Mouse (Mus musculus) bone marrow, adult 2 months (tissue): ENCODE data around the gene H6pd.

ENCODE experiments used
- CTCF ChIP-seq: fragments of 200-500 bp; IDR thresholded peaks from 2 replicates; pipeline ENCODE4 v1.5.1; 2011; ENCODE audit warnings: low read length, control low read depth; ENCODE audit not compliant: control insufficient read depth, insufficient read depth
- POLR2A ChIP-seq: fragments of 200-500 bp; IDR thresholded peaks from 2 replicates; pipeline ENCODE4 v1.6.1; 2011; ENCODE audit warnings: low read depth, mild to moderate bottlenecking, control low read depth, low read length, borderline replicate concordance; ENCODE audit not compliant: control insufficient read depth

GRCm38 (mm10) chr4:150003641-150004040 is 5.2 kb downstream of the H6pd start:
- TF ChIP-seq POLR2A (no peak), CTCF (no peak)
